Mouse (Mus musculus): ENCODE data around the gene Arpc3. TPM values are rescaled to one million over a fixed set of nuclear protein-coding genes. Genes with fewer than 3 reads are reported as not detected.
A peak's percentile ranks its signal among the peaks of the same experiment; 100 is the strongest.
"Not testable (repeated sequence)": the region's sequence is repeated elsewhere in the genome, so short reads cannot be mapped to it uniquely, and the experiment has no call there.

Arpc3 gene
- polyA plus RNA-seq, 1 experiment from 2014 or later, result 168 TPM

GRCm38 (mm10) chr5:122403362-122403761 is 11.7 kb downstream of the Arpc3 start:
- no peak overlapping the region for H3K27ac ChIP-seq (ENCODE audit: low read length)
- no peak overlapping the region for H3K9ac ChIP-seq (ENCODE audit: low read depth, low read length)
- ATAC-seq, result no peak
- peaks cover 3% of the 10 kb centered on the region; the same call in 1 of the 2 replicates for H3K9me3 ChIP-seq (replicated peaks; ENCODE audit: control insufficient read depth, low read length, poor library complexity, severe bottlenecking)
- no peak overlapping the region for H3K4me2 ChIP-seq (ENCODE audit: low read length)
- WGBS, result 95% methylated on average over 12 of the region's 12 CpGs
- no peaks in the 10 kb centered on the region for H3K27me3 ChIP-seq (ENCODE audit: control insufficient read depth, insufficient read depth, low read depth, low read length)
- peaks cover 48% of the 10 kb centered on the region for H3K36me3 ChIP-seq (ENCODE audit: control insufficient read depth, insufficient read depth, low read length)
- H3K4me1 ChIP-seq (ENCODE audit: control insufficient read depth, insufficient read depth, low read length), result no peaks in the 10 kb centered on the region
- H3K4me3 ChIP-seq (ENCODE audit: low read depth, low read length), result no peak overlapping the region

DNA sequence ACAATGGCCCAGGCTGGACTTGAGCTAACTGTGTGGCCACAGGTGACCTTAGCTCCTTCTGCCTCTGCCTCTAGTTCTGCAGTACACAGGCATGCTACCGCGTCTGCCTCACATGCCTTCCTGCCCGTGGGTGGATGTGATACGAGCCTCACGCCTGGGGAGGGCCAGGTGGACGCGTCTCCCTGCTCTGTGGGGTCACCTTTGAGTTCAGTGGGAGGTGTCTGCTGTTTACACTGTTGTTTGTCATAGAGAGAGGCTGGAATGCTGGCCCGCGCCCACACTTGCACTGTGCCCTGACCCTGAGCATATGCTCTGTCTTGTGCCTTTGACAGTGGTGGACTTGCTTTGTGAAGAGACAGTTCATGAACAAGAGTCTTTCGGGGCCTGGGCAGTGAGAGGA is 13.9 kb downstream of the Arpc3 start:
- Histone ChIP-seq H3K36me3 (ENCODE audit: control insufficient read depth, insufficient read depth, low read length) (peaks cover 51% of the 10 kb centered on the region), H3K4me2 (ENCODE audit: low read length) (no peak overlapping the region), H3K4me1 (ENCODE audit: control insufficient read depth, insufficient read depth, low read length) (no peaks in the 10 kb centered on the region), H3K9me3 (replicated peaks; ENCODE audit: control insufficient read depth, low read length, poor library complexity, severe bottlenecking) (peaks cover 3% of the 10 kb centered on the region; the same call in 1 of the 2 replicates), H3K4me3 (ENCODE audit: low read depth, low read length) (no peak overlapping the region), H3K27me3 (ENCODE audit: control insufficient read depth, insufficient read depth, low read depth, low read length) (no peaks in the 10 kb centered on the region), H3K9ac (ENCODE audit: low read depth, low read length) (no peak overlapping the region), H3K27ac (ENCODE audit: low read length) (no peak overlapping the region)
- 94% methylated on average over 10 of the region's 10 CpGs for WGBS
- ATAC-seq, result no peak

GRCm38 (mm10) chr5:122409692-122410645 is 18.3 kb downstream of the Arpc3 start:
- WGBS, result 88% methylated on average over 19 of the region's 19 CpGs
- H3K9ac ChIP-seq (ENCODE audit: low read depth, low read length), result no peak overlapping the region
- no peak for ATAC-seq
- H3K4me1 ChIP-seq (ENCODE audit: control insufficient read depth, insufficient read depth, low read length), result no peaks in the 10 kb centered on the region
- H3K4me2 ChIP-seq (ENCODE audit: low read length), result no peak overlapping the region
- no peaks in the 10 kb centered on the region for H3K27me3 ChIP-seq (ENCODE audit: control insufficient read depth, insufficient read depth, low read depth, low read length)
- peaks cover 27% of the 10 kb centered on the region for H3K36me3 ChIP-seq (ENCODE audit: control insufficient read depth, insufficient read depth, low read length)
- H3K9me3 ChIP-seq (replicated peaks; ENCODE audit: control insufficient read depth, low read length, poor library complexity, severe bottlenecking), result peaks cover 3% of the 10 kb centered on the region; the same call in 1 of the 2 replicates
- no peak overlapping the region for H3K4me3 ChIP-seq (ENCODE audit: low read depth, low read length)
- no peak overlapping the region for H3K27ac ChIP-seq (ENCODE audit: low read length)

- no peak for ATAC-seq
- H3K27me3 ChIP-seq (ENCODE audit: control insufficient read depth, insufficient read depth, low read depth, low read length), result no peaks in the 10 kb centered on the region
- H3K4me1 ChIP-seq (ENCODE audit: control insufficient read depth, insufficient read depth, low read length), result no peaks in the 10 kb centered on the region
- no peak overlapping the region for H3K27ac ChIP-seq (ENCODE audit: low read length)
- peaks cover 9% of the 10 kb centered on the region for H3K36me3 ChIP-seq (ENCODE audit: control insufficient read depth, insufficient read depth, low read length)
- H3K9ac ChIP-seq (ENCODE audit: low read depth, low read length), result no peak overlapping the region
- no peak overlapping the region for H3K4me2 ChIP-seq (ENCODE audit: low read length)
- no peaks in the 10 kb centered on the region for H3K9me3 ChIP-seq (replicated peaks; ENCODE audit: control insufficient read depth, low read length, poor library complexity, severe bottlenecking)
- WGBS, result 87% methylated on average over 5 of the region's 5 CpGs
- no peak overlapping the region for H3K4me3 ChIP-seq (ENCODE audit: low read depth, low read length)
Observed at GRCm38 (mm10) chr5:122411892-122412291, 20.2 kb downstream of the Arpc3 start.

DNA sequence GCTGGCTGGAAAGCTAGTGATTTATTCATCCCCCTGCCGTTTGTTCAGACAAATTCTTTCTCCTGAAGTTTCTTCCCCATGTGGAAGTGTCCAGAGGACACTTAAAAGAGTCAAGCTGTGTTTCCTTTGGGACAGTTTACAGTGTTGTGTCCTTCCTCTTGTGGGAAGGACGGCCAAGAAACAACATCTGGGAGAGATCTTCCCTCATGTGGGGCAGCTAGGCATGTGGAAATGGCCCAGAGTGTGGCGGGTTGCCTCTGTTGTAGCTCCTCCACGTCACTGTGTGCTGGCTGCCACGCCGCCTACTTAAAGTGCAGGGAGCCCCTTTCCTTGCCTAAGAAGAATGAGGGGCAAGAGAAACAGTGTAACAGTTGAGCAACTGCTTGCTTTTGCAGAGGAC is 21.1 kb downstream of the Arpc3 start:
- H3K4me2 ChIP-seq (ENCODE audit: low read length), result no peak overlapping the region
- peaks cover 5% of the 10 kb centered on the region for H3K36me3 ChIP-seq (ENCODE audit: control insufficient read depth, insufficient read depth, low read length)
- no peaks in the 10 kb centered on the region for H3K27me3 ChIP-seq (ENCODE audit: control insufficient read depth, insufficient read depth, low read depth, low read length)
- H3K4me1 ChIP-seq (ENCODE audit: control insufficient read depth, insufficient read depth, low read length), result no peaks in the 10 kb centered on the region
- WGBS, result 71% methylated on average over 6 of the region's 6 CpGs
- no peak overlapping the region for H3K4me3 ChIP-seq (ENCODE audit: low read depth, low read length)
- no peak overlapping the region for H3K9ac ChIP-seq (ENCODE audit: low read depth, low read length)
- no peak overlapping the region for H3K27ac ChIP-seq (ENCODE audit: low read length)
- ATAC-seq, result no peak
- H3K9me3 ChIP-seq (replicated peaks; ENCODE audit: control insufficient read depth, low read length, poor library complexity, severe bottlenecking), result no peaks in the 10 kb centered on the region

DNA sequence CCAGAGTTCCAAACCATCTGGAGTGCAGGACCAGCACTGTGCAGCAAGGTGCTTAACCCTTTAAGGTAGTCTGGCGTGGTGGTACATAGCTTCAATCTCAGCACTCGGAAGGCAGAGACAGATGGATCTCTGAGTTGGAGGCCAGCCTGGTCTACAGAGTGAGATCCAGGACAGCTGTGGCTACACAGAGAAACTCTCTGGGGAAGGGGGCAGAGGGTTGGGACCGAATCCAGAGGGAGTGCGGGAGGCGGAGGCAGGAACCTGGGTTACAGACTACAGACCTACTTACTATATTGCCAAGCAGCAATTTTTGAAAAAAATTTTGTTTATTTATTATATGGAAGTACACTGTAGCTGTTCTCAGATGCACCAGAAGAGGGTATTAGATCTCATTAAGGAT is 22.7 kb downstream of the Arpc3 start:
- Histone ChIP-seq H3K27me3 (ENCODE audit: control insufficient read depth, insufficient read depth, low read depth, low read length) (no peaks in the 10 kb centered on the region), H3K4me2 (ENCODE audit: low read length) (no peak overlapping the region), H3K4me3 (ENCODE audit: low read depth, low read length) (no peak overlapping the region), H3K4me1 (ENCODE audit: control insufficient read depth, insufficient read depth, low read length) (no peaks in the 10 kb centered on the region), H3K9me3 (replicated peaks; ENCODE audit: control insufficient read depth, low read length, poor library complexity, severe bottlenecking) (no peaks in the 10 kb centered on the region), H3K36me3 (ENCODE audit: control insufficient read depth, insufficient read depth, low read length) (peaks cover 5% of the 10 kb centered on the region), H3K27ac (ENCODE audit: low read length) (no peak overlapping the region), H3K9ac (ENCODE audit: low read depth, low read length) (no peak overlapping the region)
- WGBS, result 94% methylated on average over 5 of the region's 5 CpGs
- no peak for ATAC-seq

GRCm38 (mm10) chr5:122415465-122415864 is 23.8 kb downstream of the Arpc3 start:
- 87% methylated on average over 12 of the region's 12 CpGs for WGBS
- no peak overlapping the region for H3K9ac ChIP-seq (ENCODE audit: low read depth, low read length)
- H3K4me3 ChIP-seq (ENCODE audit: low read depth, low read length), result no peak overlapping the region
- H3K36me3 ChIP-seq (ENCODE audit: control insufficient read depth, insufficient read depth, low read length), result peaks cover under 1% of the 10 kb centered on the region; the same call in 1 of the 2 replicates
- H3K9me3 ChIP-seq (replicated peaks; ENCODE audit: control insufficient read depth, low read length, poor library complexity, severe bottlenecking), result no peaks in the 10 kb centered on the region
- no peak overlapping the region for H3K4me2 ChIP-seq (ENCODE audit: low read length)
- H3K27me3 ChIP-seq (ENCODE audit: control insufficient read depth, insufficient read depth, low read depth, low read length), result no peaks in the 10 kb centered on the region
- no peak overlapping the region for H3K27ac ChIP-seq (ENCODE audit: low read length)
- no peaks in the 10 kb centered on the region for H3K4me1 ChIP-seq (ENCODE audit: control insufficient read depth, insufficient read depth, low read length)
- ATAC-seq, result no peak

DNA sequence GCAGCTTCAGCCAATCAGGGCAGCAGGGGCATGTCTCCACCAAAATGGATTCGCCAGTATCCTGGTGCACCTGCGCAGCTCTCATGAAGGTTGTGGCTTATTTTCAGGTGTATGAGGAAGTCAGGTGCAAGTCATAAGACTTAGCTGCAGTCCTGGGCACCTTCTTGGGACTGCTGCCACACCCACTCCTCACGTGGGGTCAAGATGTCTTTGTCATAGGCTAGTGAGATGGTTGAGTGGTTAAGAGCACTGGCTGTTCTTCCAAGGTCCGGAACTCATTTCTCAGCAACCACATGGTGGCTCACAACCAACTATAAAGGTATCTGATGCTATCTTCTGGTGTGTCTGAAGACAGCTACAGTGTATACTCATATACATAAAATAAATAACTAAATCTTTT is 29.0 kb downstream of the Arpc3 start:
- 68% methylated on average over 4 of the region's 4 CpGs for WGBS
- not testable (repeated sequence) for H3K27me3 ChIP-seq (ENCODE audit: control insufficient read depth, insufficient read depth, low read depth, low read length); H3K9me3 ChIP-seq (replicated peaks; ENCODE audit: control insufficient read depth, low read length, poor library complexity, severe bottlenecking); H3K27ac ChIP-seq (ENCODE audit: low read length); H3K4me3 ChIP-seq (ENCODE audit: low read depth, low read length); H3K9ac ChIP-seq (ENCODE audit: low read depth, low read length); H3K4me2 ChIP-seq (ENCODE audit: low read length); ATAC-seq; H3K36me3 ChIP-seq (ENCODE audit: control insufficient read depth, insufficient read depth, low read length)
- peaks cover 19% of the 10 kb centered on the region for H3K4me1 ChIP-seq (ENCODE audit: control insufficient read depth, insufficient read depth, low read length)

GRCm38 (mm10) chr5:122421271-122422068 is 29.8 kb downstream of the Arpc3 start, which contains the start of gene Anapc7:
Gene Anapc7 (plus strand): TSS chr5:122421693.
- Histone ChIP-seq H3K4me2 (ENCODE audit: low read length) (peak within 1 kb of the TSS; percentile 97), H3K4me3 (ENCODE audit: low read depth, low read length) (peak within 1 kb of the TSS; percentile 99), H3K27ac (ENCODE audit: low read length) (peak within 1 kb of the TSS; percentile 98), H3K4me1 (ENCODE audit: control insufficient read depth, insufficient read depth, low read length) (peaks cover 19% of the 10 kb centered on the region), H3K9me3 (replicated peaks; ENCODE audit: control insufficient read depth, low read length, poor library complexity, severe bottlenecking) (no peaks in the 10 kb centered on the region), H3K36me3 (ENCODE audit: control insufficient read depth, insufficient read depth, low read length) (no peaks in the 10 kb centered on the region), H3K27me3 (ENCODE audit: control insufficient read depth, insufficient read depth, low read depth, low read length) (no peaks in the 10 kb centered on the region), H3K9ac (ENCODE audit: low read depth, low read length) (peak within 1 kb of the TSS; percentile 95)
- peak; percentile 64 for ATAC-seq
- 24% methylated on average over 17 of the region's 17 CpGs for WGBS
